Mouse (Mus musculus) intestine, embryonic 16.5 days (tissue): ENCODE measurements at regions not wholly inside any gene's neighbourhood (a gene's known extent, or its start where the extent isn't known, plus 50 kb on each side); places are given as distances from the start of the nearest gene placed in this dataset.

ENCODE experiments used
- ATAC-seq: fragments of 200-750 bp; cut with Nextera tagmentation; 2 replicates; pipeline ENCODE4 v1.8.0; 2017; ENCODE audit warnings: moderate TSS enrichment, moderate library complexity
- H3K27ac ChIP-seq: fragments of 300-500 bp; sonication (generic); 2 replicates; pipeline ENCODE4 v1.5.1; 2014; ENCODE audit warnings: mild to moderate bottlenecking, low read length
- H3K27me3 ChIP-seq: fragments of 300-500 bp; sonication (generic); replicated peaks from 2 replicates; pipeline ENCODE4 v1.6.1; 2014; ENCODE audit warnings: low read length, control low read depth, mixed read lengths; ENCODE audit not compliant: control insufficient read depth, insufficient read depth
- H3K36me3 ChIP-seq: fragments of 300-500 bp; sonication (generic); 2 replicates; pipeline ENCODE4 v1.6.1; 2014; ENCODE audit warnings: low read length, control low read depth; ENCODE audit not compliant: control insufficient read depth, insufficient read depth
- H3K4me1 ChIP-seq: fragments of 300-500 bp; sonication (generic); 2 replicates; pipeline ENCODE4 v1.6.1; 2014; ENCODE audit warnings: low read length, control low read depth, mixed read lengths; ENCODE audit not compliant: control insufficient read depth, insufficient read depth
- H3K4me2 ChIP-seq: fragments of 300-500 bp; sonication (generic); 2 replicates; pipeline ENCODE4 v1.6.1; 2014; ENCODE audit warnings: low read depth, low read length, control low read depth
- H3K4me3 ChIP-seq: fragments of 300-500 bp; sonication (generic); 2 replicates; pipeline ENCODE4 v1.5.1; 2014; ENCODE audit warnings: mild to moderate bottlenecking, low read length
- H3K9ac ChIP-seq: fragments of 300-500 bp; sonication (generic); 2 replicates; pipeline ENCODE4 v1.6.1; 2014; ENCODE audit warnings: low read depth, low read length
- H3K9me3 ChIP-seq: fragments of 300-500 bp; sonication (generic); 2 replicates; pipeline ENCODE4 v1.6.1; 2016; ENCODE audit warnings: low read length, control low read depth; ENCODE audit not compliant: control insufficient read depth
- WGBS: fragments of 180-500 bp; shearing (Covaris S2); extraction: QIAGEN DNeasy Blood & Tissue Kit; methylation state at CpG from one replicate; pipeline ENCODE4 v1.1.7; 2014; 5-methylcytosine and 5-hydroxymethylcytosine counted together

GRCm38 (mm10) chr5:112171325-112171724 is 81.0 kb downstream of the Cryba4 start:
- Histone ChIP-seq H3K27me3 (no peaks in the 10 kb centered on the region), H3K36me3 (no peaks in the 10 kb centered on the region), H3K4me3 (no peak overlapping the region), H3K9me3 (no peaks in the 10 kb centered on the region), H3K27ac (no peak overlapping the region), H3K4me1 (no peaks in the 10 kb centered on the region), H3K4me2 (no peak overlapping the region), H3K9ac (0 out of 2 replicates have a peak overlapping the region, but pooled peaks have one; percentile 10)
- 56% methylated on average over 2 of the region's 2 CpGs for WGBS
- no peak for ATAC-seq

GRCm38 (mm10) chr5:112179213-112180057 is 72.9 kb downstream of the Cryba4 start:
- no peaks in the 10 kb centered on the region for H3K36me3 ChIP-seq
- no peak for ATAC-seq
- 16% methylated on average over 25 of the region's 25 CpGs for WGBS
- H3K4me2 ChIP-seq = peak overlapping the region; percentile 46
- H3K9me3 ChIP-seq = no peaks in the 10 kb centered on the region
- H3K27ac ChIP-seq = no peak overlapping the region
- 0 out of 2 replicates have a peak, but pooled peaks cover 2% of the 10 kb centered on the region for H3K27me3 ChIP-seq
- H3K9ac ChIP-seq = peak overlapping the region; percentile 44
- H3K4me3 ChIP-seq = peak overlapping the region; percentile 41
- no peaks in the 10 kb centered on the region for H3K4me1 ChIP-seq

GRCm38 (mm10) chr5:112182775-112183174 is 69.5 kb downstream of the Cryba4 start:
- H3K4me3 ChIP-seq = no peak overlapping the region
- H3K9ac ChIP-seq = no peak overlapping the region
- no peak overlapping the region for H3K27ac ChIP-seq
- 0 out of 2 replicates have a peak, but pooled peaks cover 2% of the 10 kb centered on the region for H3K27me3 ChIP-seq
- no peaks in the 10 kb centered on the region for H3K4me1 ChIP-seq
- no peak overlapping the region for H3K4me2 ChIP-seq
- no peaks in the 10 kb centered on the region for H3K9me3 ChIP-seq
- ATAC-seq = no peak
- H3K36me3 ChIP-seq = no peaks in the 10 kb centered on the region
- 41% methylated on average over 8 of the region's 8 CpGs for WGBS

GRCm38 (mm10) chr5:112195667-112196066 is 56.7 kb downstream of the Cryba4 start:
- Histone ChIP-seq H3K27me3 (no peaks in the 10 kb centered on the region), H3K4me3 (no peak overlapping the region), H3K27ac (no peak overlapping the region), H3K4me2 (no peak overlapping the region), H3K9me3 (no peaks in the 10 kb centered on the region), H3K9ac (no peak overlapping the region), H3K36me3 (no peaks in the 10 kb centered on the region), H3K4me1 (no peaks in the 10 kb centered on the region)
- ATAC-seq = no peak
- WGBS = 67% methylated on average over 6 of the region's 6 CpGs
